Mouse (Mus musculus): Measurements from ENCODE around the gene Apol9a. TPM values are rescaled to one million over a fixed set of nuclear protein-coding genes. Genes with fewer than 3 reads are reported as not detected.

The Apol9a gene
- polyA plus RNA-seq, 1 experiment from 2014 or later, result 0.90 TPM

- DNase-seq (ENCODE audit: low spot score), result no peak
These were observed 33.5 kb downstream of the Apol9a start for GRCm38 (mm10) chr15:77377419-77377818.

GRCm38 (mm10) chr15:77376920-77377319, 34.0 kb downstream of the Apol9a start:
- no peak for DNase-seq (ENCODE audit: low spot score)

- no peak for DNase-seq (ENCODE audit: low spot score)
These were observed 40.3 kb downstream of the Apol9a start for GRCm38 (mm10) chr15:77370588-77370987.

GRCm38 (mm10) chr15:77369981-77370380, 41.0 kb downstream of the Apol9a start:
- DNase-seq (ENCODE audit: low spot score), result no peak

GRCm38 (mm10) chr15:77368818-77369320, 42.1 kb downstream of the Apol9a start:
- DNase-seq (ENCODE audit: low spot score), result no peak

GRCm38 (mm10) chr15:77368148-77368547, 42.8 kb downstream of the Apol9a start:
- DNase-seq (ENCODE audit: low spot score), result peak; percentile 81

- no peak for DNase-seq (ENCODE audit: low spot score)
These were observed 43.4 kb downstream of the Apol9a start for GRCm38 (mm10) chr15:77367504-77367903.

GRCm38 (mm10) chr15:77366706-77367484, 44.0 kb downstream of the Apol9a start:
- peak; percentile 56 for DNase-seq (ENCODE audit: low spot score)

GRCm38 (mm10) chr15:77365700-77366570, 45.0 kb downstream of the Apol9a start:
- no peak for DNase-seq (ENCODE audit: low spot score)

GRCm38 (mm10) chr15:77364026-77364425, 46.9 kb downstream of the Apol9a start:
- DNase-seq (ENCODE audit: low spot score), result no peak

- DNase-seq (ENCODE audit: low spot score), result no peak
These were observed 47.4 kb downstream of the Apol9a start for GRCm38 (mm10) chr15:77363578-77363977.

- DNase-seq (ENCODE audit: low spot score), result no peak
These were observed 48.0 kb downstream of the Apol9a start for GRCm38 (mm10) chr15:77362952-77363351.

GRCm38 (mm10) chr15:77359905-77360304, 51.0 kb downstream of the Apol9a start:
- DNase-seq (ENCODE audit: low spot score), result no peak

- no peak for DNase-seq (ENCODE audit: low spot score)
These were observed 51.4 kb downstream of the Apol9a start for GRCm38 (mm10) chr15:77359486-77359885.

- no peak for DNase-seq (ENCODE audit: low spot score)
These were observed 51.9 kb downstream of the Apol9a start for GRCm38 (mm10) chr15:77359084-77359483.

GRCm38 (mm10) chr15:77358320-77359040, 52.5 kb downstream of the Apol9a start:
- DNase-seq (ENCODE audit: low spot score), result peak; percentile 61

- no peak for DNase-seq (ENCODE audit: low spot score)
These were observed 54.6 kb downstream of the Apol9a start for GRCm38 (mm10) chr15:77356248-77356810.

GRCm38 (mm10) chr15:77354848-77355551, 55.9 kb downstream of the Apol9a start:
- DNase-seq (ENCODE audit: low spot score), result no peak

GRCm38 (mm10) chr15:77354496-77354847, 56.5 kb downstream of the Apol9a start:
- DNase-seq (ENCODE audit: low spot score), result no peak

All from thymus, postnatal 0 days (tissue).